Mouse (Mus musculus) bone marrow, adult 2 months (tissue): ENCODE results near the gene Nr1h2.
A peak's percentile ranks its signal among the peaks of the same experiment; 100 is the strongest.

Source experiments
- CTCF ChIP-seq: fragments of 200-500 bp; IDR thresholded peaks from 2 replicates; pipeline ENCODE4 v1.5.1; 2011; ENCODE audit warnings: low read length, control low read depth; ENCODE audit not compliant: control insufficient read depth, insufficient read depth
- POLR2A ChIP-seq: fragments of 200-500 bp; IDR thresholded peaks from 2 replicates; pipeline ENCODE4 v1.6.1; 2011; ENCODE audit warnings: low read depth, mild to moderate bottlenecking, control low read depth, low read length, borderline replicate concordance; ENCODE audit not compliant: control insufficient read depth

- no peak for TF ChIP-seq CTCF
- 0 out of 2 replicates have a peak, but pooled peaks have one; percentile 14 for TF ChIP-seq POLR2A
These were observed 16.3 kb downstream of the Nr1h2 start for GRCm38 (mm10) chr7:44537496-44537895.
